Mouse (Mus musculus): ENCODE data around the gene Klf4. TPM values are rescaled to one million over a fixed set of nuclear protein-coding genes. Genes with fewer than 3 reads are reported as not detected.

Klf4 gene
- total and polyA plus RNA-seq, 3 experiments, result 0.51 to 2.9 (median 1.3) TPM

- no peak overlapping the region for H3K4me3 ChIP-seq (replicated peaks in 1 of 3; ENCODE audit: low read depth in 2 of 3, low read length in 2 of 3, poor library complexity in 1 of 3)
- H3K4me1 ChIP-seq (ENCODE audit: control insufficient read depth in 1 of 2, insufficient read depth in 2 of 2), result no peaks in the 10 kb centered on the region
- H3K27ac ChIP-seq (ENCODE audit: insufficient read depth, low read depth), result no peak overlapping the region
- H3K27me3 ChIP-seq (replicated peaks), result no peaks in the 10 kb centered on the region
- H3K9ac ChIP-seq (ENCODE audit: insufficient read depth, low read depth), result no peak overlapping the region
- in situ Hi-C loops (cut with MboI; ENCODE audit: low pct_ligation_motif_present, low pct_unique_long_range_greater_than_20kb, low sequenced_read_pairs), result no loop called here
- H3K4me2 ChIP-seq (ENCODE audit: insufficient read depth, low read depth, poor library complexity, severe bottlenecking), result no peak overlapping the region
- no peaks in the 10 kb centered on the region for H3K9me3 ChIP-seq (replicated peaks; ENCODE audit: low read length)
- H3K79me2 ChIP-seq (replicated peaks; ENCODE audit: control insufficient read depth, extremely low read depth, insufficient read depth, poor library complexity, severe bottlenecking), result no peaks in the 10 kb centered on the region
- peak; percentile 64 for TF ChIP-seq RAD21 (IDR thresholded peaks at IDR 0.05; ENCODE audit: low read depth, low read length)
- no peak for TF ChIP-seq MYC (IDR thresholded peaks at IDR 0.05; ENCODE audit: low read depth, low read length)
- TF ChIP-seq SMC3 (IDR thresholded peaks at IDR 0.05; ENCODE audit: low read depth, low read length), result peak; percentile 49
- TF ChIP-seq CTCF (conservative IDR thresholded peaks at IDR 0.05 in 1 of 2, IDR thresholded peaks at IDR 0.05 in 1 of 2; ENCODE audit: low read depth in 2 of 2, low read length in 2 of 2), result peak in 1 of 2 experiments; percentile 60; a peak in 2 of 4 replicates
- no peak for TF ChIP-seq JUN (IDR thresholded peaks at IDR 0.05; ENCODE audit: insufficient read depth, low read depth, low read length)
- dilution Hi-C loops (cut with MboI; ENCODE audit: extremely low pct_ligation_motif_present, extremely low pct_unique_long_range_greater_than_20kb, low sequenced_read_pairs), result no loop called here
- peak; percentile 31 for DNase-seq (ENCODE audit: extremely low read depth)
- no peaks in the 10 kb centered on the region for H3K36me3 ChIP-seq (replicated peaks in 1 of 2; ENCODE audit: control insufficient read depth in 1 of 2, insufficient read depth in 1 of 2, low read length in 1 of 2)
Observed at GRCm38 (mm10) chr4:55477933-55478332, 54.3 kb downstream of the Klf4 start.

- no peak overlapping the region for H3K9ac ChIP-seq (ENCODE audit: insufficient read depth, low read depth)
- no peak for DNase-seq (ENCODE audit: extremely low read depth)
Observed at GRCm38 (mm10) chr4:55477210-55477759, 55.0 kb downstream of the Klf4 start.

More at GRCm38 (mm10) chr4:55477210-55477759, 55.0 kb downstream of the Klf4 start:
- H3K27me3 ChIP-seq (replicated peaks), result no peaks in the 10 kb centered on the region
- no peak overlapping the region for H3K4me2 ChIP-seq (ENCODE audit: insufficient read depth, low read depth, poor library complexity, severe bottlenecking)
- H3K9me3 ChIP-seq (replicated peaks; ENCODE audit: low read length), result no peaks in the 10 kb centered on the region
- H3K4me3 ChIP-seq (replicated peaks in 1 of 3; ENCODE audit: low read depth in 2 of 3, low read length in 2 of 3, poor library complexity in 1 of 3), result no peak overlapping the region
- no peak for TF ChIP-seq MAX (IDR thresholded peaks at IDR 0.05; ENCODE audit: low read length)
- TF ChIP-seq KAT2A (IDR thresholded peaks at IDR 0.05; ENCODE audit: insufficient replicate concordance, low read length), result no peak
- TF ChIP-seq IRF4 (IDR thresholded peaks at IDR 0.05; ENCODE audit: low read depth, low read length), result no peak
- no peak for TF ChIP-seq CTCF (conservative IDR thresholded peaks at IDR 0.05 in 1 of 2, IDR thresholded peaks at IDR 0.05 in 1 of 2; ENCODE audit: low read depth in 2 of 2, low read length in 2 of 2)
- TF ChIP-seq USF1 (IDR thresholded peaks at IDR 0.05; ENCODE audit: low read depth, low read length), result no peak
- no peak for TF ChIP-seq NELFE (IDR thresholded peaks at IDR 0.05; ENCODE audit: low read depth, low read length)
- no peak for TF ChIP-seq RAD21 (IDR thresholded peaks at IDR 0.05; ENCODE audit: low read depth, low read length)
- no peak for TF ChIP-seq POLR2A (IDR thresholded peaks at IDR 0.05; ENCODE audit: low read depth, low read length)
- no peak for TF ChIP-seq MXI1 (IDR thresholded peaks at IDR 0.05; ENCODE audit: low read depth, low read length)
- no peak for TF ChIP-seq ELF1 (IDR thresholded peaks at IDR 0.05; ENCODE audit: low read depth, low read length)
- TF ChIP-seq HCFC1 (IDR thresholded peaks at IDR 0.05; ENCODE audit: low read depth, low read length), result no peak
- TF ChIP-seq E2F4 (IDR thresholded peaks at IDR 0.05; ENCODE audit: insufficient replicate concordance, low read depth, low read length), result no peak
- no peak for TF ChIP-seq ZNF384 (IDR thresholded peaks at IDR 0.05; ENCODE audit: low read depth, low read length)
- no peak for TF ChIP-seq ZKSCAN1 (IDR thresholded peaks at IDR 0.05; ENCODE audit: borderline replicate concordance, low read depth, low read length)
- TF ChIP-seq USF2 (conservative IDR thresholded peaks at IDR 0.05; ENCODE audit: low read depth, low read length), result no peak
- TF ChIP-seq MAFK (IDR thresholded peaks at IDR 0.05; ENCODE audit: insufficient replicate concordance, low read length), result no peak
- in situ Hi-C loops (cut with MboI; ENCODE audit: low pct_ligation_motif_present, low pct_unique_long_range_greater_than_20kb, low sequenced_read_pairs), result no loop called here
- H3K79me2 ChIP-seq (replicated peaks; ENCODE audit: control insufficient read depth, extremely low read depth, insufficient read depth, poor library complexity, severe bottlenecking), result no peaks in the 10 kb centered on the region
- H3K36me3 ChIP-seq (replicated peaks in 1 of 2; ENCODE audit: control insufficient read depth in 1 of 2, insufficient read depth in 1 of 2, low read length in 1 of 2), result no peaks in the 10 kb centered on the region
- dilution Hi-C loops (cut with MboI; ENCODE audit: extremely low pct_ligation_motif_present, extremely low pct_unique_long_range_greater_than_20kb, low sequenced_read_pairs), result no loop called here
- H3K27ac ChIP-seq (ENCODE audit: insufficient read depth, low read depth), result no peak overlapping the region
- H3K4me1 ChIP-seq (ENCODE audit: control insufficient read depth in 1 of 2, insufficient read depth in 2 of 2), result peaks cover 0 to under 1% of the 10 kb centered on the region in 2 experiments; a peak in 1 of 4 replicates

Other genes starting within 250 kb of the Klf4 start
- 188 and 190 TPM in 2 replicates for gene Rad23b, start 182.4 kb downstream of the Klf4 start, total RNA-seq (2012; rRNA removed)
- gene Rad23b, start 182.4 kb downstream of the Klf4 start, total RNA-seq (2014; rRNA removed), result 394 and 436 TPM in 2 replicates
- 268 and 350 TPM in 2 replicates for gene Rad23b, start 182.4 kb downstream of the Klf4 start, polyA plus RNA-seq (2012; ENCODE audit: insufficient read length, low read depth)

All from CH12.LX (cell line).